In the genomic region with DNA sequence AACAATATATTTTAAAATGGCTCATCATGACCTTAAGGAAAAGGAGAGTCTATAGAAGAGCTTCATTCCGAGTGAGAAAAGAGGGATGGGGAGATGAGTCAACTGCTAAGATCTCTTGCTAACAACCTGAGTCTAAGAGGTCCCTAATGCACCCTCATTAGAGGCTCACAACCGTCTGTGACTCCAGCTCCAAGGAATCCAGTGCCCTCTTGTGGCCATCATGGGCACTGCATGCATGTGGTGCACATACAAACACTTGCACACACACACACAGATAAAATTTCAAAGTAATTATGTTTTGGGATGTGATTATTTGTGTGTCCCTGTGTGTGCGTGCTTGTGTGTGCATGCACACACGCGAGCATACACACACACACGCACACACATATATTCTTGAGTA, we compare ENCODE assay signal across 1 mouse cellular context.
TF ChIP-seq lines count a peak whose summit lies in the region.

No protein-coding gene starts in this region.

TF ChIP-seq in MEL, 35 proteins besides CTCF, POLR2A, EP300 and RAD21:
- no peak for TF ChIP-seq TCF12 (IDR thresholded peaks at IDR 0.05; ENCODE audit: low read depth, low read length)
- no peak for TF ChIP-seq NRF1 (IDR thresholded peaks at IDR 0.05; ENCODE audit: insufficient read depth, low read depth, low read length, poor library complexity, severe bottlenecking)
- no peak for TF ChIP-seq ZNF384 (IDR thresholded peaks at IDR 0.05; ENCODE audit: low read depth, low read length)
- no peak for TF ChIP-seq POLR2AphosphoS5 (IDR thresholded peaks at IDR 0.05; ENCODE audit: borderline replicate concordance, low read depth, low read length)
- no peak for TF ChIP-seq GABPA (IDR thresholded peaks at IDR 0.05; ENCODE audit: low read depth, low read length)
- no peak for TF ChIP-seq GATA1 (IDR thresholded peaks at IDR 0.05; ENCODE audit: low read depth, low read length)
- TF ChIP-seq NELFE (IDR thresholded peaks at IDR 0.05; ENCODE audit: low read depth, low read length) = no peak
- TF ChIP-seq BHLHE40 (IDR thresholded peaks at IDR 0.05; ENCODE audit: borderline replicate concordance, low read depth, low read length) = no peak
- TF ChIP-seq SIN3A (IDR thresholded peaks at IDR 0.05; ENCODE audit: low read length) = no peak
- no peak for TF ChIP-seq TAL1 (IDR thresholded peaks at IDR 0.05; ENCODE audit: low read length)
- no peak for TF ChIP-seq CHD2 (IDR thresholded peaks at IDR 0.05; ENCODE audit: low read length)
- TF ChIP-seq HCFC1 (IDR thresholded peaks at IDR 0.05; ENCODE audit: low read depth, low read length) = no peak
- TF ChIP-seq USF1 (IDR thresholded peaks at IDR 0.05; ENCODE audit: low read depth, low read length) = no peak
- no peak for TF ChIP-seq MEF2A (IDR thresholded peaks at IDR 0.05; ENCODE audit: extremely low read depth, insufficient replicate concordance, low read depth, low read length, poor library complexity, severe bottlenecking)
TF ChIP-seq in MEL: peak in this region for 0.
